Mouse (Mus musculus) megakaryocyte, embryonic 14.5 days (primary cell): ENCODE results near the gene Nnmt. TPM values are rescaled to one million over a fixed set of nuclear protein-coding genes. Genes with fewer than 3 reads are reported as not detected.

Experiments used
- H3K27me3 ChIP-seq: replicated peaks from 2 replicates; pipeline ENCODE3; 2012; ENCODE audit warnings: inconsistent platforms
- H3K36me3 ChIP-seq: replicated peaks from 2 replicates; pipeline ENCODE3; 2012; ENCODE audit warnings: low read length, inconsistent platforms, mixed read lengths
- H3K4me1 ChIP-seq: 2 replicates; pipeline ENCODE4 v1.6.1; 2012; ENCODE audit warnings: inconsistent platforms
- H3K4me3 ChIP-seq: replicated peaks from 2 replicates; pipeline ENCODE3; 2012; ENCODE audit warnings: moderate library complexity, mild to moderate bottlenecking, inconsistent platforms
- H3K9me3 ChIP-seq: 2 replicates; pipeline ENCODE4 v1.6.1; 2012; ENCODE audit warnings: inconsistent platforms
- FLI1 ChIP-seq: IDR thresholded peaks from 2 replicates; pipeline ENCODE4 v1.6.1; 2012; ENCODE audit warnings: low read length, inconsistent platforms, mixed read lengths
- GATA1 ChIP-seq: IDR thresholded peaks from 3 replicates; pipeline ENCODE4 v1.6.1; 2012; ENCODE audit warnings: mixed read lengths, low read length, inconsistent platforms, borderline replicate concordance
- polyA plus RNA-seq: library from polyadenylated mRNA; stranded (reverse); fragments of >175 nt; gene quantifications from 2 replicates; pipeline ENCODE4 v1.2.3, GENCODE M21; 2012; ENCODE audit warnings: low replicate concordance; ENCODE audit not compliant: insufficient read depth

Gene Nnmt
- polyA plus RNA-seq, 1 experiment = not detected

- Histone ChIP-seq H3K9me3 (peaks cover 16% of the 10 kb centered on the region), H3K27me3 (peaks cover 4% of the 10 kb centered on the region), H3K36me3 (peaks cover 4% of the 10 kb centered on the region), H3K4me3 (no peak overlapping the region), H3K4me1 (peaks cover 27% of the 10 kb centered on the region)
- TF ChIP-seq GATA1 (no peak), FLI1 (no peak)
Measured at GRCm38 (mm10) chr9:48646781-48647647, 42.1 kb upstream of the Nnmt start.

- Histone ChIP-seq H3K4me3 (no peak overlapping the region), H3K4me1 (peaks cover 27% of the 10 kb centered on the region), H3K36me3 (peaks cover 4% of the 10 kb centered on the region), H3K27me3 (peaks cover 4% of the 10 kb centered on the region), H3K9me3 (peaks cover 16% of the 10 kb centered on the region)
- no peak for TF ChIP-seq FLI1
- no peak for TF ChIP-seq GATA1
Measured at GRCm38 (mm10) chr9:48646251-48646650, 41.3 kb upstream of the Nnmt start.

- Histone ChIP-seq H3K9me3 (peaks cover 16% of the 10 kb centered on the region), H3K36me3 (peaks cover 4% of the 10 kb centered on the region), H3K4me3 (no peak overlapping the region), H3K27me3 (peaks cover 4% of the 10 kb centered on the region), H3K4me1 (peaks cover 27% of the 10 kb centered on the region)
- TF ChIP-seq FLI1 (no peak), GATA1 (no peak)
Measured at GRCm38 (mm10) chr9:48645648-48646126, 40.7 kb upstream of the Nnmt start.

DNA sequence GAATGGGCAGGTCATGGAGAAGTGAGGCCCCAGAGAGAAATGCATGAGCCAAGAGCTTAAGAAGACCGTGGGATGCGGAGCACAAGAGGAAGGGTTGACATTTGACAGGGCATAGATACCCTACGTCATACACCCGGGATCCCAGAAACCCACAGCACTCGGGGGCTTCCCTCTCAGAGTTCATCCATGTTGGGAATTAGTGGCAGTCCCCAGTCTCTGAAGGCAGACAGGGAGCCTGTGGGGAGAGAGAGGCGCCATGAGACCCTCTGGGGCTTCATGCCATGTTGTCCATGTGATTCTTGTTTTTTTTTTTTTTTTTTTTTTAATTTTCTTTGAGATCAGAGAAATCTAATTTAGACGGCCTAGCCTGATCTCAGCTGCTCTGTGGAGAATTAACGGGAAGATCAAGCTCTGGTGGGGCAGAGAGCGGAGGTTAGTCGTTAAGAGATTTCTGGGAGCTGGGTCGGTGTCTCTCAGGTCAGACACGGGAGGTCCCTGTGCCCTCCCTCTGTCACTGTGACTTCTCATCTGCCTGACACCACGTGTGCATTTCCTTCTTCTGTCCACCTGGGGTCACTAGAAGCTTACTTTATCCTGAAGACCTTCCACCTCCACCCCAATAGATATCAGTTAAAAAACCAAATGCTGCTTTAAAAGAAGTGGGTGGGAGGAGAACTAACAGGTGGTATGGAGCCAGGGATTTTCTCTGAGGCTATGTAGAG lies 40.1 kb upstream of the Nnmt start:
- Histone ChIP-seq H3K27me3 (peaks cover 4% of the 10 kb centered on the region), H3K9me3 (peaks cover 16% of the 10 kb centered on the region), H3K36me3 (no peaks in the 10 kb centered on the region), H3K4me1 (peaks cover 22% of the 10 kb centered on the region), H3K4me3 (no peak overlapping the region)
- TF ChIP-seq GATA1 = no peak
- TF ChIP-seq FLI1 = no peak

GRCm38 (mm10) chr9:48644376-48644775 lies 39.4 kb upstream of the Nnmt start:
- peaks cover 15% of the 10 kb centered on the region for H3K4me1 ChIP-seq
- peaks cover 7% of the 10 kb centered on the region for H3K27me3 ChIP-seq
- H3K9me3 ChIP-seq = peaks cover 16% of the 10 kb centered on the region
- H3K36me3 ChIP-seq = no peaks in the 10 kb centered on the region
- no peak for TF ChIP-seq GATA1
- TF ChIP-seq FLI1 = no peak
- H3K4me3 ChIP-seq = no peak overlapping the region

GRCm38 (mm10) chr9:48641636-48642035 lies 36.7 kb upstream of the Nnmt start:
- peaks cover 3% of the 10 kb centered on the region; the same call in 1 of the 2 replicates for H3K4me1 ChIP-seq
- peaks cover 16% of the 10 kb centered on the region for H3K9me3 ChIP-seq
- H3K36me3 ChIP-seq = no peaks in the 10 kb centered on the region
- H3K27me3 ChIP-seq = peaks cover 19% of the 10 kb centered on the region
- H3K4me3 ChIP-seq = no peak overlapping the region
- no peak for TF ChIP-seq FLI1
- TF ChIP-seq GATA1 = no peak

- TF ChIP-seq GATA1 (no peak), FLI1 (no peak)
- H3K36me3 ChIP-seq = no peaks in the 10 kb centered on the region
Measured at GRCm38 (mm10) chr9:48640881-48641280, 35.9 kb upstream of the Nnmt start.

DNA sequence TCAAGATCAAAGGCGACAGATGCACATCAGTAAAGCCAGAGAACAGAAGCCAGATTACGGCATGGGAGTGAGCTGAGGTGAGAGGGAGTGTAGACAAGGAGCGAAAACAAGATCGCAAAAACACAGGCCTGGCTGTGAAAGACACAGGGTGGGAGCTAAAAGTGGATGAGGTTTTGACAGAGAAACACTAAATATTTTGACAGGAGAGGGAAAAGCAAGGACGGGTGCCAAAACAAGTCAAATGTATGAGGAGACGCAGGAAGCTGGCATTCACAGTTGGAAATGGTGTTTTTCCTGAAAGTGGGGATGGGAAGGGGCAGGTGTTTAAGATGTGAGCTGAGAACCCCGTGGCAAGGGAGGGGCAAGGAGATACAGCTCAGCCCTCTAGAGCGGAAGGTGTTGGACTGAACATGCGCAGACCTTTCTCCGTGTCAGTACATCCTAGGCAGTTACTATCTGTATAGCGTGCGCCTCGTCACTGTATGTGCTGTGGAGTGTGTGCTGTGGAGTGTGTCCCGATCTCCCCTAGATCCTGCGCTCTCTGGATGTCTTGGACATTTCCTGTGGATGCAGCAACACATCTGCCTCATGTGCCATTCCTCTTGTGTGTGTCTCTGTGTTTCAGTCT lies 33.3 kb upstream of the Nnmt start:
- Histone ChIP-seq H3K36me3 (no peaks in the 10 kb centered on the region), H3K4me1 (0 out of 2 replicates have a peak, but pooled peaks cover 3% of the 10 kb centered on the region), H3K9me3 (peaks cover 2% of the 10 kb centered on the region), H3K27me3 (peaks cover 34% of the 10 kb centered on the region), H3K4me3 (no peak overlapping the region)
- no peak for TF ChIP-seq GATA1
- no peak for TF ChIP-seq FLI1

More at GRCm38 (mm10) chr9:48640881-48641280, 35.9 kb upstream of the Nnmt start:
- H3K4me3 ChIP-seq = no peak overlapping the region
- peaks cover 26% of the 10 kb centered on the region for H3K27me3 ChIP-seq
- H3K9me3 ChIP-seq = peaks cover 16% of the 10 kb centered on the region
- no peaks in the 10 kb centered on the region for H3K4me1 ChIP-seq

DNA sequence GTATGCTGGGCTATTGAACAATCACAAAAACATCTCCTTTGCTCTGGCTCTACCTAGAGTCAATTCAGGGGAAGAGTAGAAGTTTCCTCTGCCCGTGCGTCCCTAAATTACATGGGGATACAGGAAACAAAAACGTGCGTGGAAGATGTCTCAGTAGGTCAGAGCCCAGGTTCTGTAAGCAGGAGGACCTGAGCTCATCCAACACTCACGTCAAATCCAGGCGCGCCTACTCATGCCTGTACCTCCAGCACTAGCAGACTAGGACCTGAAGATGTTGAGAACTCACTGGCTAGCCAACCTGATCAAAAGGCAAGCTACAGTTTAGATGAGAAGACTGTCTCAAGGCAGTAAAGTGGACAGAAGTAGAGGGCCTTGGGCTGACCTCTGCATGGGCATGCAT lies 32.2 kb upstream of the Nnmt start:
- TF ChIP-seq FLI1 = no peak
- H3K4me1 ChIP-seq = 0 out of 2 replicates have a peak, but pooled peaks cover 3% of the 10 kb centered on the region
- H3K9me3 ChIP-seq = no peaks in the 10 kb centered on the region
- no peaks in the 10 kb centered on the region for H3K36me3 ChIP-seq
- peaks cover 41% of the 10 kb centered on the region for H3K27me3 ChIP-seq
- no peak overlapping the region for H3K4me3 ChIP-seq
